Mouse (Mus musculus) induced T-regulatory cell, adult 2 months (primary cell): ENCODE measurements around the gene Sdccag8.
"Not testable (repeated sequence)": the region's sequence is repeated elsewhere in the genome, so short reads cannot be mapped to it uniquely, and the experiment has no call there.

Source experiments
- DNase-seq: peaks from one replicate; pipeline ENCODE4 v3.0.0-alpha.2; 2012; ENCODE audit warnings: low read depth

Sdccag8 gene

GRCm38 (mm10) chr1:176827945-176828485 is 13.6 kb downstream of the Sdccag8 start:
- DNase-seq, result no peak

DNA sequence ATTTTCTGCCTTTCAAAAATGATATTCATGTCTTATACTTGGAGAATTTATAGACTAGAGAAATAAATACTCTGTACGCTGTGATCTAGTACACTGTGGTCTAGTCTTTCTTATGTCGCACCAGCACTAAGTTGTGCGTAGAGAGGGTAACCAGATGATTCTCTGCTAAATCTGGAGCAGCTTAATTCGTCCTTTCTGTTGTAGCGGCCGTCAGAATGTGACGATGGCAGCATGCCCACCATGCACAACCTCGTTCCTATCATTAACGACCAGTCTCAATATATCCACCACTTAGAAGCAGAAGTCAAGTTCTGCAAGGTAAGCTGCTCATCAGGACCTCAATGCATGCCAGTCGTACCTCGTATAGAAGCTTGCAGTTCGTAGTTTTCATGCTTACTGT is 14.2 kb downstream of the Sdccag8 start:
- no peak for DNase-seq

DNA sequence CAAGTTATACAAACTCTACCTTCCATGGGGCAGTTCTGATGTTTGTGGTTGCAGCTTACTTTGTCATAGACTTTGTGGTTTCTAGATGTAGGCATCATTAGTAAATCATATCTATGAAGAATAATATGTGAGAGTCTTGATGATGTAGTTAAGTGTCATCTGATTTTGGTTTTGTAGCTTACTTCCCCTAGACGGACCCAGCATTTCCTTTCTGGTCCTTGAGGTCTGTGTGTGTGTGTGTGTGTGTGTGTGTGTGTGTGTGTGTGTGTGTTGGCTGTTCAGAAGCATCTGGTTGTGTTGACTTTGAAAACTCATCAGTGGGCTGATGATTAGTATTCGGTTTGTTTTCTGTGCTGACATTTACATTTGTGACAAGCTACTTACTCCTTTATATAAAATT is 17.6 kb downstream of the Sdccag8 start:
- no peak for DNase-seq

GRCm38 (mm10) chr1:176832607-176833006 is 18.1 kb downstream of the Sdccag8 start:
- no peak for DNase-seq

- DNase-seq, result no peak
Measured at GRCm38 (mm10) chr1:176833257-176833656, 18.8 kb downstream of the Sdccag8 start.

GRCm38 (mm10) chr1:176833948-176834347 is 19.5 kb downstream of the Sdccag8 start:
- no peak for DNase-seq

DNA sequence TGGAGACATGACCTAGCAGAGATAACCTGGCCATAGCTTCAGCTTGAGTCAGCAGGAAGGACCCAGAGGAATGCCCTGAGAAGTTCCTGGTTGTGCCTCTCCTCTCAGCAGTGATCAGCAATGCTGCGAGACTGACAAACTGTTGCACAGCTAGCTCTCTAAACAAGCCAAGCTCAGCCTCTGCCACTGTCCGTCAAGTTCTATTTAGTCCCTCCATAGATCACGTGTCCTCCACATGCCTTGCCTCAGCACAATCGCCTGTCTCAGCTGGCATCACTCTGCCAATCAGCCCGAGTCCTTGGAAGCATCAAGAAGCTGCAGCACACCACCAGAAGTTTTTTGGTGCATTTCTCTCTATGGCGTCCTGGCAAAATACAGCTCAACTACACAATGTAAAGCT is 20.4 kb downstream of the Sdccag8 start:
- DNase-seq, result no peak

DNA sequence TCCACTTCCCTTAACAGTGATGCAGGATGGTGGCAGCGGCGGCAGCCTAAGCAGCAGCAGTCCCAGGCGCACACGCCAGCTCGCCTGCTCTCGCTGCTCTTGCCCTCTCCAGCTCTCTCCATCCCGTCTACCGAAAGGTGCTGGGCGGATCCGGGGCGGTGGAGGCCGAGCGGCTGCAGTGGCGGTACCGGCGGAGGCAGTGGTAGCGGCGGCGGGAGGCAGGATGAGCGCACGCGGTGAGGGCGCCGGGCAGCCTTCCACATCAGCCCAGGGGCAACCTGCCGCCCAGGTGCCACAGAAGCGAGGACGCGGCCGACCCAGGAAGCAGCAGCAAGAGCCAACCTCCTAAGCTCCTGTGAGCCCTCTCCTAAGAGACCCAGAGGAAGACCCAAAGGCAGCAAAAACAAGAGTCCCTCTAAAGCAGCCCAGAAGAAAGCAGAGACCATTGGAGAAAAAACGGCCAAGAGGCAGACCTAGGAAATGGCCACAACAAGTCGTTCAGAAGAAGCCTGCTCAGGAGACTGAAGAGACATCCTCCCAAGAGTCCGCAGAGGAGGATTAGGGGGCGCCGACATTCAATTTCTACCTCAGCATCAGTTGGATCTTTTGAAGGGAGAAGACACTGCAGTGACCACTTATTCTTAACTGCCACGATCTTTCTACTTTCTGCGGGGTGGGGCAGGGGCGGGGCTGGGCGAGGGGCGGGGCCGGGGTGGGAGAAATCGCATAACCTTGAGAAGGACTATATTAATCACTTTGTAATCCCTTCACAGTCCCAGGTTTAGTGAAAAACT is 21.2 kb downstream of the Sdccag8 start:
- peak; percentile 19 for DNase-seq

DNA sequence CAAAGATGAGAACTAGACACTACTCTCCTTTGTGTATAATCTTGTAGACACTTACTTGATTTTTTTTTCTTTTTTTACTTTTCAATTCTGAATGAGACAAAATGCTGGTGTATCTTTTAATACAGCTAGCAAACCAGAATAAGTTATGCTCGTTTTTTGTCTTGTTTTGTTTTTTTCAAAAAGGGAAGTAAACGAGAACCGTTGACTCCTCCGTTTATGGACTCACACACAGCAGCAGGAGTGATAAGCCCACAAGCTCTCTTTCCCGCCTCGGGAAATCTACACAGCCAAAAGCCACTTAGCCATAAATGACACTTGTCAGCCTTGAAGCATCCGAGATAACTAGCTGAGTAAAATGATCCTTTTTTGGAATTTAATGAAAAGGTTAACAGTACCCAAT is 22.1 kb downstream of the Sdccag8 start:
- DNase-seq, result not testable (repeated sequence)

- peak; percentile 20 for DNase-seq
Measured at GRCm38 (mm10) chr1:176845082-176845977, 30.9 kb downstream of the Sdccag8 start.

DNA sequence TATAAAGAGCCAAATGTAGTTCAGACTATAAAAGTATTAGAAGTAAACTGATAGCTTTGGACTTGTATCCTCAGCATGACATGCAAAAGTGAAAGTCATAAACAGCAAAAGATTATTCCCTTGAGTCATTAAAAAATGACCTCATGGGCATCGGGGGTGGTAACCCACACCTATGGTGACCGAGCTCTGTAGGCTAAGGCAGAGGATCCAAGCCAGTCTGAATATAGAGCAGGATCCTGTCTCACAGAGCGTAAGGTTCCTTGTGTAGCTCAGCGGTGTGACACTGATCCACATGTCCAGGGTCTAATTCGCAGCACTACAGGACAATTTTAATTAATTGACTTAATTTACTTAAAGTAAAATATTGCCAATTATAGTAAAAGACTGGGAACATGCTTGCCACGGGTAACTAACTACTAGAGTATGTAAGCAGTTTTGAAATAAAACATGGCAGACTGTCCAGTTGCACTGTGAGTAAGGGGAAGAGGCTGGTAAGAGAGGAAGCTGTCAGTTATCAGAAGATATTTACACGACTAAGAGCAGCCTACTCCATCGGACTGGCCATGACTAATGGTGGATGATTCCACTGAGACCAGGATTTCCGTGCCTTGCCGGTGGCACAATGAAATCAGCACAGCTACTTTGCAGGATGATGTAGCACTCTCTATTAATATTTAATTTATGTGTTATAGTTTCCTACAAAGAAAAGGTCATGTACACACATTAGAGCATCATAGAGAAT is 32.8 kb downstream of the Sdccag8 start:
- DNase-seq, result no peak

- DNase-seq, result peak; percentile 18
Measured at GRCm38 (mm10) chr1:176848613-176849290, 34.3 kb downstream of the Sdccag8 start.

DNA sequence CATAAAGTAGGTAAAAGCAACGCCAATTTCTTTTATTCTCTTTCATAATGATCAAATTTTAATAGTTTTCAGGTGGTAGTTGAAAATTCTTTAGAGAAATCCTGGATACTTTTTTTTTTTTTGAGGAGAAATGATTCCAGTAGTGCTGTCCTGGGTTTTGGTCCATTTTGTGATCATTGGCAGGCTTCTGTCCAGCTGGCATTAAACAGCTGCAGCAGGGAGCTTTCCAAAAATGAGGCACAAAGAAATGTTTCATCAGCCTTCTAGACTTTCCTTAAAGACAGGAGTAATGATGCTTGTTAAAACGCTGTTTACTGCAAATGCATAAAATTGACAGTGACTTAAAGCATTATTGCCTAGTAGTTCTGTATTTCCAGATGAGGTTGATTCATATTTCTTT is 34.9 kb downstream of the Sdccag8 start:
- DNase-seq, result no peak

- no peak for DNase-seq
Measured at GRCm38 (mm10) chr1:176851401-176851800, 36.9 kb downstream of the Sdccag8 start.

DNA sequence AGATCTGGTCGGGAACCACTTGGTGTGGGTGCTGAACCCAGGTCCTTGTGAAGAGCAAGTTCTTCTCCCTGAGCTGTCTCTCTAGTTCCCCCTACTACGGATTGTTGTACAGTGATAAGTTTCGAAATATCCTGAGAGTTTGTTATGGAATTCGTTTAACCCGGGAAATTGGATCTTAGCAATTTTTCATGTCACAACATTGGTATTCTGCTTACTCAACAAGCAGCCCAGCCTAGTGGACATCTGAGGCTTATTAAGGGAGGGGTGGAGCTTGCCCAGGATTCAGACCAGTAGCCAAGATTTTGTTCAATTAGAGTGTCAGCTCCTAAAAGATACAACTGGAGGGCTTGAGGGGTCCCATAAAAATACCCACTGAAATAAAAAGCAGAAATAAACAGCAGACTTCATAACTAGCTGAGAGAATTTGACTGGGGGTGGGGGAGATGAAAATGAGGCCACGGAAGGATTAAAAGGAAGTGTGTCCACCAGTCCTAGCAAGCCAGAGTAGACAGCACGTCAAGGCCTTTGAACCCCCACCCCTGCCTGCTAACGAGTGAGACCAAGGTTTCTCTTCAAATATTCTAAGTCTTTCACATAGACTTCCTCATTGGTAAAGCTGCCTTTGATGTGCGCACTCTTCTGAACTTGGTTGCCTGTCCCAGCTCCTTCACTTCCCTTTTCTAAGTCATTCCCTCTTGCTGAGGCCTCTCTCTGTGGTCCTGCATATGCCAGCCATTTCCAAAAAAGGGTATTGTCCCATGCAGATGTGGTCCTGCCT is 38.5 kb downstream of the Sdccag8 start:
- DNase-seq, result no peak

DNA sequence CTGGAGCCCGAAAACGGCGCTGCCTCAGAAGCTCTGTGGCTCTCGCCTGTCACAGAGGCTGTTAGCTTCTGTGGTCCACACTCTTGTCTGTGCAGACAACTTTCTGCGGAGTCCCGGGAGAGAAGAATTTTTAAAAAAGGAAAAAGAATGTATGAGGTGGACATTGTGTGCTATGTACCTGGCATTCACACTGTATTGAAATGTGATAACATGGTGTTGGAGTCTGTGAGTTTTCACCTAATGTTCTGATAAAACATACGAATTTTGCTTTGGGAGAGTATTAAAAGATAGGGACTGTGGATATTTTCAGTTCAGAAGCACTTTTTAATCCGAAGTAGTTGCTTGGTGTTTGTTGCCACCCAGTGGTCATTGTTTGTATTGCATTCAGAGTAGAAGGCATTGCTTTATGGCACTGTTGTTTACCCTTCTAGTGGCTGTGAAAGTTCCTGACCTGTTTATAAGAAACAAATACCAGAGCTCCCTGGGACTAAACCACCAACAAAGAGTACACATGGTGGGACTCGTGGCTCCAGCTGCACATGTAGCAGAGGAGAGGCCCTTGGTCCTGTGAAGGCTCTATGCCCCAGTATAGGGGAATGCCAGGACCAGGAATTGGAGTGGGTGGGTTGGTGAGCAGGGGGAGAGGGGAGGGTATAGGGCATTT is 47.7 kb downstream of the Sdccag8 start:
- DNase-seq, result peak; percentile 86

DNA sequence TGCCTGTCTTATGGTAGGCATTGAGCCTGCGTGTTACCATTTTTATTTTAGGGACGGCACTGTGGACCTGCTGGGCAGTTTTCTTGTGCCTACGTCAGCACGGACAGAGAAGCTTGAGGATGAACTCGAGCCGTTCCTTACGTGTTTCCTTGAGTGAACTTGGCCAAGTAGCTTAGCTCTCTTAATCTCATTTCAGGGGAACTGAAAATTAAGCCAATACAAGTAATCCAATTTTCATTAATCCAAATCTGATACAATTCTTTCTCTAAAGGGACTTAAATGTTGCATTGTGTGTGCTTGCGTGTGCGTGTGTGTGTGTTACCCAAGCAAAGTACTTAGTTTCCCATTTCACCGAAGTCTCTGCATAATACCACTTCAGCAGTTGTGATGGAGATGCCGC is 56.0 kb downstream of the Sdccag8 start:
- DNase-seq, result no peak

DNA sequence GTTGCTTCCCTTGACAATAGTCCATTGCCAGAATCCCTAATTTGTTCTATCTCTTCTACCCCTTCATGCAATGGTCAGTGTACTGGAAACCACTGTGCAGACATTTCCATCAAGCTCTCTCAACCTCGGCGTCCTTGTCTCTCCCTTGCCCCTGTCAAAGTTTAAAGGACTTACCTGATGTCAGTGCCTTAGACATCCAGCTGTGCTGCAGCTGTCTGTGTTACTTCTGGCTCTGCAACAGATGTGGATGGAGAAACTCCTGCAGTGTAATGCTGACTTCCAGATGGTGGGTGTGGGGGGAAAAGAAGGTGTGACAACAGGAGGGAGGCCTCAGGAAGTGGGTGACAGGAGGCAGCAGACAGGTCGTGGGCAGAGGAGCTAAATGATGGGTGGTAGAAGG is 57.5 kb downstream of the Sdccag8 start:
- DNase-seq, result no peak

GRCm38 (mm10) chr1:176873463-176873862 is 59.0 kb downstream of the Sdccag8 start:
- DNase-seq, result no peak

GRCm38 (mm10) chr1:176874155-176874554 is 59.7 kb downstream of the Sdccag8 start:
- DNase-seq, result no peak
